Mouse (Mus musculus) cerebellum, postnatal 10 days (tissue): ENCODE results near the gene Arhgap35.

ENCODE experiments used
- DNase-seq, 2 experiments: peaks; one replicate each; pipeline ENCODE4 v3.0.0; 2021; ENCODE audit warnings: mixed read lengths in 2 of 2

The Arhgap35 gene

GRCm38 (mm10) chr7:16604141-16604540 is 10.7 kb downstream of the Arhgap35 start:
- DNase-seq = no peak

- no peak for DNase-seq
Observed at GRCm38 (mm10) chr7:16601683-16602102, 13.1 kb downstream of the Arhgap35 start.

GRCm38 (mm10) chr7:16599006-16599405 is 15.8 kb downstream of the Arhgap35 start:
- peak in 1 of 2 experiments; percentile 48 for DNase-seq

DNA sequence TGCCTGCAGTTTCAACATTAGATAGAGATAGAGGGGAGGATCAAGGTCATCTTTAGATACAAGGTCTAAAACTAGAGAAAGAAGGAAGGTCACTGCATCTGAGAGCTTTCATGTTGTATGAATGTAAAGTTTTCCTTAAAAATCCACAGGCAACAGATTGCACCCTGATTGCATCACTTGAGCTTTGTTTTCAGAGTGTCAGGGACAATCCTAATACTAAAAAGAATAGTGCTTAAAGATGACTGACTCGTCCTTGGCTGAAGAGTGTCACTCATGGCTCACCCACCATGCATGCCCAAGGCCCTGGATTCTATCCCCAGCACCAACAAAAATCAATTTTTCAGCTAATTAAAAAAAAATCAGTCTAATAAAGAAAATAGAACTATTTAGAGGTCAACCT is 23.5 kb downstream of the Arhgap35 start:
- no peak for DNase-seq

DNA sequence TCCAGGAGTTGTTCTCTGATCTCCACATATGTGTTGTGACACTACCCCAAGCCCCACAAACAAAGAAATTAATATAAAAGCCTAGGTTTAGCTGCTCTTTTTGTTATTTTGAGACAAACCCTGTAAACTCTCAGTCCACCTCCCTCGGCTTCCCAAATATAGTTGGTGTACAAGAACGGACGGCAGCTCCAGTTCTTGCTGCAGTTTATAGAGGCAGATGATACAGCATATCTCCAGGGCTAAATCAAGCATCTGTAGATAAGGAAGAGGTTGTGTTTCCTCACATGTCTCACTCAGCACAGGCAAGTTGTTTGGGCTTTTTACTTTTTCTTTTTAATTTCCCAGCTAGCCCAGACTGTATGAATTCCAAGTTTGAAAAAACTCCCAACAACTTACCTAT is 27.1 kb downstream of the Arhgap35 start:
- no peak for DNase-seq

GRCm38 (mm10) chr7:16584384-16584783 is 30.4 kb downstream of the Arhgap35 start:
- peak; percentile 49 to 61 for DNase-seq

GRCm38 (mm10) chr7:16583775-16584174 is 31.0 kb downstream of the Arhgap35 start:
- DNase-seq = no peak

DNA sequence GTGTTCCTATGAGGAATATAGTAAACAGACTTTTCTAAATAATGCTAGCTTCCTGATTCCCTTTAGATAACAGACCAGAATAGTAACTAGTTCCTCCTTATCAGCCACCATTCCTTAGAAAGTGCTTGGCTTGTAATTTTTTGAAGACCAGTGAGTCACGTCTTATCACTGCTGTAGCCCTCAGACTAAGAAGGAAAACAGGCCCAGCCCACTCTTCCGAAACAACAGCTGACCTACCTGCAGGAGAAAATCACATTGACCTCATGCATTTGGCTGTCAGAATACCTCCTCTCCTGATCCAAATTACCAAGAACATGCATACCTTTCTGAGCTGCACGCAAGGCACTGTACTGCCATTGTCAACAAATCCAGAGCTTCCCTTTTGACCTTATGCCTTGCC is 32.5 kb downstream of the Arhgap35 start:
- no peak for DNase-seq

GRCm38 (mm10) chr7:16581276-16582100 is 33.3 kb downstream of the Arhgap35 start:
- DNase-seq = no peak

DNA sequence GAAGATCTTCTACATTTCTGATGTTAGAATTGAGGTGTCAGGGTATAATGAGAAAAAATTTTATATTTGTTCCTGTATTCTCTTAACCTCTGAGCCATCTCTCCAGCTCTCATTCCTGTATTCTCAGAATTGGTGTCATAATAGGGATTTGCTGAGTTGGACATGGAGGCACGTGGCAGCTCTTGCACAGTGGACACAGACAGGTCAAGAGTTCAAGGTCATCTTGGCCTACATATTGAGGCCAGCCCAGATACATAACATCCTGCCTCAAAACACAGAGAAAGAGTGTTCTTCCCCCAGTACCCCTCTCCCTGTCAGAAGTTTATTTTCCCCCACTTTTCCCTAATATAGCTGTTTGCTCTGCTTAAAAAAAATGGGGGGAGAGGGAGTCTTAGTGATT is 38.1 kb downstream of the Arhgap35 start:
- no peak for DNase-seq

DNA sequence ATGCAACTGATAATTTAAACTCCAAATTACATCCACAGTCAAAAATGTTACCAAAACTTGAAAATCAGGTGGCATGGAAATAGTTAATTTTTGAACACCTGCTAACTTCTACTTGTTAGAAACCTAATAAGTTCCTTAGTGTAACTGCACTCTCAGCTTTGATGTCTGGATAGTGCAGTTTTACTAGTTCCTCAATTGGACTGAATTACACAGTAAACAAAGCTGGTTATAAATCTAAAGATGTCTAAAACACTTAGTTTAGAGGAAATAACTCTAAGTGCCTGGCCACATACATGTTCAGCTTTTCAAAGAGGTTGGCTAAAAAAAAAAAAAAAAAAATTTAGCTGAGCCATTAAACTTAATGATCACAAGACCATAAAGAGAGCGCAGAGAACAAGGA is 43.6 kb downstream of the Arhgap35 start:
- DNase-seq = no peak

- no peak for DNase-seq
Observed at GRCm38 (mm10) chr7:16570737-16571136, 44.1 kb downstream of the Arhgap35 start.

DNA sequence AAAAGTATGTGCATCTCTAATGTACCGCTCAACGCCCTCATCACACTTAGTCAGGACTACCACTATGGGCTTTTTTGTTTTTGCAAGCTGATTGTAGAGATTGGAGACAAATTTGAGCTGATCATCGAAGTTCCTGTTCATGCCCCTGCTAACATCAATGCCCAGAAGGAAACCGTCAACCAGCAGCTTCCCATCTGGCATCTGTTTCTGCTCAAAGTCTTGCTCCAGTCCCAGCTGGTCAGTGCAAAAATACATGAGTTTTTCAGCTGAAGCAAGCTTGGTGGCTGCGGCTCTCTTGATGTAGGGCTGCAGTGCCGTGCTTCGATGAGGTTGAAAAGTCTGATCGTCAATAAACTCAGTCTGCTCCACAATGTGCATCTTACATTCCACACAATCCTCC is 50.3 kb downstream of the Arhgap35 start:
- DNase-seq = no peak

DNA sequence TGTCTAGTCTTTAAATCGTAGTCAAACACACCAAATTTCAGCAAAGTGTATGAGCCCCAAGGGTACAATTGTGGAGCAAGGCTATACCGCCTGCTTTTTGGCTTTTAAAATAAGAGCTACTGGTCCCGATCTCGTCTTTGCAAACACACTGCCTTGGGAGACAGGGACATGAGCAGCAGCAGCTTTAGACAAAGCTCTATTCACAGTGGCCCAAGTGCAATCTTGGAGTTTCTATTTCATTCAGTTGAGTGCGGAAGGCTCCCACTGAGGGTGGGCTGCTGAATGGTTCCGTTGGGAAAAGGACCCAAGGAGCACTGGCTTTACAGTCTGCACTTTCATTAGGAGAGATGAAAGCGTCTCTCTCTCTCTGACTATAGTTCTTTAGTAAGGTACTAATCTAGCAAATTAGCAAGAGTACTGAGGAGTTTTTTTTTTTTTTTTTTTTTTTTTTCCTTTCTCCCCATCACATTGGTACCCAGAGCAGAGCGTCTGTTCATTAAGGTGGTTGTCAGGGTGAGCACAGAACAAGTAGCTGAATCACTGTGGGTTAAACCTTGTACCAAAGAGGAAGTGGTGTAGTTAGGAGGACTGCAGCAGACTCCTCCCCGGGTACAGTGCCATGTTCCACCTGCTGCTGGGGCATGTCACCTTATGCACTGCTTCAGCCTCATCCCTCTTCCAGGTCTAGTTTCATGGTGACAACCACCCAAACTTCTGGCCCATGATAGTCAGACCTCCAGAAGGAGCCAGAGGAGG is 56.8 kb downstream of the Arhgap35 start:
- DNase-seq = peak in 1 of 2 experiments; percentile 16

DNA sequence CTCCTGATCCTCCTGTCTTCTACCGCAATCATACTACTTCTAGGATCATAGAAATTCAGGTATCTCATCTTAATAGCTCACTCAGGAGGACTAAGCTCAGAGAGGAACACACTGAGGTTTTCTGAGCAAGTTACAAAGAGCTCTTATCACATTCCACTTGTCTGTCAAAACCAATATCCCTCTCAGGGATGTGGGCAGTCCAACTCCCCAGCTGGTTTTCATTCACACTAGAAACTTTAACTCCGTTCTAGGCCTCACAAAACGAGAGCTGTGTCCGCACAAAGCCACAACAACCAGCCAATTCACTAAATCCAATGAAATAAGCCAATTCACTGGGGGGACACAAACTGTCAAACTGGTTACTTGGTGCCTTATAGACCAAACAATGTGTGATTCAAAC is 57.5 kb downstream of the Arhgap35 start:
- no peak for DNase-seq

GRCm38 (mm10) chr7:16554215-16554614 is 60.6 kb downstream of the Arhgap35 start:
- no peak for DNase-seq

DNA sequence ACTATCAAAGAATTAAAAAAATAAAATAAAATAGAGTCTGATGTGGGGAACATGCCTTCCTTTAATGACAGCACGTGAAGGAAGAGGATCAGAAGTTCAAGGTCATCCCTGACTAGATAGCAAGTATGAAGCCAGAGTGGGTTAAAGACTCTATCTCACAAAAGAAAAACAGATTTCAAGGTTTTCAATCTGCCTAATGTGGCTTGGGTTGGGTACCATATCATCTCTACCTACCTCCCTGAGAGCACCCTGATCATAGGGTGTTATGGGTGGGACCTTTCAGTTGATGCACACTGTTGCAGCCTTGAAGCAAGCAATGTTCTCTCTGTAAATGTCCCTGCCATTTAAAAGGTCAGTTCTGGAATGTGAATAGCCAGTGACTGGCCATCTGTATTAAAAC is 63.2 kb downstream of the Arhgap35 start:
- no peak for DNase-seq

DNA sequence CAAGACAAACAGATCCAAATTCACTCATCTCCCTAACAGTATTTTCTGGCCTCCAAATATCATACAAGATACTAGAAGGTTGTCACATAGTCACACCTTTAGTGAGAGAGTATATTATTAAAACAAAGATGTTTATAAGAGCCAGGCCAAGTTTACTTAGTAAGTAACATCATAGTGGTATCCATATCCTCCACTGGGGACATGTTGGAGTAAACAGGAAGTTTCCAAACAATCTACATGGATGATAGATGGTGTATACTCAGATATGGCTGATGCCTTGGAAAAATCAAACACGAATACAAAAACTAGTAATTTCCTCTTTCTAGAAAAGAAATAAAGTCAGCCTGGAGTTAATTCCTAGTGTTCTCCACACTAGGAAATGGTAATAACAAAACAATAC is 65.5 kb downstream of the Arhgap35 start:
- no peak for DNase-seq

GRCm38 (mm10) chr7:16544770-16545169 is 70.0 kb downstream of the Arhgap35 start:
- no peak for DNase-seq

DNA sequence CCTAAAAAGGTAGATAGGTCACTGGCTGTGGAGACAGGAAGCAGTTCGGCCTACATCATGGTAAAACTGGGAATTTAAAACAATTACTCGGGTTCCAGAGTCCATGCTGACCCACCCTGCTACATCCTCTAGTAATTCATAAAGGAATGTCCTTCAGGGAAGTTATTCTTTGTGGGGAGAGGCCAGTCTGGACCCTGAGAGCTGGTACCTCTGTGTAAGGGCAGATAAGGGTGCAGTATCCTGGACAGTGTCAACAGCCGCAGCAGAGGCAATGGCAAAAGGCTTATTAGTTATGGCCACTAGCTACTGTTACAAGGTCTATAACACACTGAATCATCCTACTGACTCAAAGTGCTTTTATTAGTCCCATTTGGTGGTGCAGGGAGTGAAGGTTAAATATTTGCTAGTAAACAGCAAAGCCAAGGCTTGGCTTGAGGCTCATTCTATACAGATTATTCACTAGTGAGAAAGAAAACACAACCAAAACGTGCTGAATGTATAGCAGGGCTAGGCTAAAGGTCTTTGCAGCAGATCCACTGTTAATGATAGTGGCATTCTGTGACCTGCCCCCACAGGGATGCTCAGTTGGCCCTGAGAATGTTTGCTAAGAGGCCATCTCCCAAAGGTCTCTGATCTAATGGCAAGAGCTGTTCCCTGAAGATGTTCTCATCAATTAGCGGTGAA is 77.4 kb downstream of the Arhgap35 start:
- DNase-seq = no peak

DNA sequence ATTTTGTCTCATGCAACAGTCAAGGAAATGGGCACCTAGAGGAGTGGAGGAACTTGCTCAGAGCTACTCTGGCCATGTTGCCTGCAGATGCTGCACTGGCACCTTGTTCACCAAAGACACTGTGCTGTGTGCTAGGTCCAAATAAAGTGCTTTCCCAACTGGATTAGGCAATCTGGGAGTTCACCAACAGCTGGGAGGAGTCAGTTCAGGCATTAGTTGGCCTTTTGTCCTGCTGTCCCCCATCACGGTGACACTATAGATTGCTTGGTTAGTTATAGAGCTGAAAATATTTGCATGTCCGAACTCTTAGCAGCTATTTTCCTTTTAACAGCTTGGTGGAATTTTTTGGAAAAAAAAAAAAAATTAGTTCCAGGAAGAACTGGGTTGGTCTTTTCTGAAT is 88.8 kb downstream of the Arhgap35 start:
- DNase-seq = no peak

DNA sequence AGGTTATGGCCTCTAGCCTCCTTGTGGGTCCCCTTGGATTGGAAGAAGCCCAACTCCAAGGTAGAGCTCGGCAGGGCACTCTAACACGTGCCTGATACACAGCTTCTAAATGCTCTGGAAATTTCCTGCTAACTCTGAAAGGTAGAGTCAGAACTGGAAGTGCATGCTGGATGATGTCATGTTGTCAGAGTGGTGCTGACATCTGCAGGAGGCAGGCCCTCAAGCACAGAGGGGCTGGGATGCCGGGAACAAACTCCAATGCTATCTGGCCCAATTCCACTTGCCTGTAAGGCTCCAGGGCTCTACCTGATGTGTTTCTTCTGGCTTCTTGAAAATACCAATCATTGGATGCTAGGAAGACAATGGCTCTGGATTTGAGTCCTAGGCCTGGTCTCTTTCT is 89.3 kb downstream of the Arhgap35 start:
- DNase-seq = no peak

DNA sequence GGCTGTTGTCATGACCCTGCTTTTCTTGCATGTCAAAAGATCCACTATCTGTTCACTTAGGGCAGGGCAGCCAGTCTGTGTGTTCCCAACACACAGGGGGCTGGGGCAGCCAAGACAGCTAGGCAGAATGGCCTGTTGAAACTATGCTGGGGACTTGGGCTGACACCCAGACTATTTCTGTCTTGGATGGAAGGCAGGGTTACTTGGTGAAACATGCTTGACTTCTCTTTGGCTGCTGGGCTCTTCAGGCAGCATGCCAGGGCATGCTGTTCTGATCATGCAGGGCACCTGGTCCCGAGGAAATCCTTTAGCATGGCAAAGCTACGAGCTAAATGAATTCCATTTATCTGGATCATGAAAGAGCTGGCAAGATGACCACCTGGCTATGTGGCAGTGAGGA is 90.5 kb downstream of the Arhgap35 start:
- peak; percentile 90 to 94 for DNase-seq

DNA sequence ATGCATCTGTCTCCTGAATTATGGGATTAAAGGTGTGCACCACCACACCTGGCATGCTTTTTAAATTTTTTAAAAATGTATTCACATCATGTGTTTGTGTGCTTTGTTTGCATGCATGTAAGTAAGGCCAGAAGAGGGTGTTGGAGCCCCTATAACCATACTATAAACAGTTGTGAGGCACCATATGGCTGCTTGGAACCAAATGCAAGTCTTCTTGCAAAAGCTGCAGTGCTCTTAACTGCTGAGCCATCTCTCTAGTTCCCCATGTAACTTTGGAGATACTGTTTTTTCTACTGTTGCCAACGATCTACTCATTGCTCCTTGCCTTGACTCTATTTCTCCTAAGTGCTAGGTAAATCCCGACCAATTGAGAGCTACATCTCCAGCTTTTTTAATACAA is 95.5 kb downstream of the Arhgap35 start:
- no peak for DNase-seq
